Mouse (Mus musculus) megakaryocyte progenitor cell, adult 5-6 weeks (primary cell): ENCODE measurements around the gene Saal1. TPM values are rescaled to one million over a fixed set of nuclear protein-coding genes. Genes with fewer than 3 reads are reported as not detected.

Source experiments
- total RNA-seq, 2 experiments: library from RNA; stranded (forward) in 1 of 2; stranded (reverse) in 1 of 2; fragments of 157-497, 149-512 nt in 1 of 2; fragments of 200-1000 nt in 1 of 2; gene quantifications; 2 replicates each; pipeline versions ENCODE4 v1.2.3 to v1.2.4; 2015 to 2017

The Saal1 gene
- total RNA-seq, 2 experiments from 2014 or later, result 15.5 to 20.7 TPM

Other genes starting within 250 kb of the Saal1 start
- gene Sergef, start 70.9 kb downstream of the Saal1 start, total RNA-seq (2015), result 4.0 and 6.6 TPM in 2 replicates
- 8.1 and 10.8 TPM in 2 replicates for gene Sergef, start 70.9 kb downstream of the Saal1 start, total RNA-seq (2017)
- not detected in 2 replicates for gene Tph1, start 38.1 kb downstream of the Saal1 start, total RNA-seq (2015)
- gene Tph1, start 38.1 kb downstream of the Saal1 start, total RNA-seq (2017), result not detected in 2 replicates
- 1.9 TPM in 1 of 2 replicates, not detected in the other for gene Saa3, start 5.0 kb upstream of the Saal1 start, total RNA-seq (2015)
- 2.0 TPM in 1 of 2 replicates, not detected in the other for gene Saa3, start 5.0 kb upstream of the Saal1 start, total RNA-seq (2017)
- gene Saa4, start 21.9 kb upstream of the Saal1 start, total RNA-seq (2015), result not detected in 2 replicates
- gene Saa4, start 21.9 kb upstream of the Saal1 start, total RNA-seq (2017), result not detected in 2 replicates
- gene Saa1, start 32.3 kb upstream of the Saal1 start, total RNA-seq (2015), result not detected in 2 replicates
- not detected in 2 replicates for gene Saa1, start 32.3 kb upstream of the Saal1 start, total RNA-seq (2017)
- not detected in 2 replicates for gene Saa2, start 41.1 kb upstream of the Saal1 start, total RNA-seq (2015)
- not detected in 2 replicates for gene Saa2, start 41.1 kb upstream of the Saal1 start, total RNA-seq (2017)
- gene Hps5, start 85.4 kb upstream of the Saal1 start, total RNA-seq (2015), result 13.5 and 17.5 TPM in 2 replicates
- 25.5 and 29.0 TPM in 2 replicates for gene Hps5, start 85.4 kb upstream of the Saal1 start, total RNA-seq (2017)
- 54.7 and 58.1 TPM in 2 replicates for gene Gtf2h1, start 85.4 kb upstream of the Saal1 start, total RNA-seq (2015)
- 82.4 and 105 TPM in 2 replicates for gene Gtf2h1, start 85.4 kb upstream of the Saal1 start, total RNA-seq (2017)
- 597 and 639 TPM in 2 replicates for gene Ldha, start 130.8 kb upstream of the Saal1 start, total RNA-seq (2015)
- gene Ldha, start 130.8 kb upstream of the Saal1 start, total RNA-seq (2017), result 442 and 446 TPM in 2 replicates
- gene Ldhc, start 150.5 kb upstream of the Saal1 start, total RNA-seq (2015), result 0.44 and 0.49 TPM in 2 replicates
- 1.3 TPM in 1 of 2 replicates, not detected in the other for gene Ldhc, start 150.5 kb upstream of the Saal1 start, total RNA-seq (2017)
- gene Tsg101, start 209.3 kb upstream of the Saal1 start, total RNA-seq (2015), result 97.5 and 107 TPM in 2 replicates
- 40.1 and 43.1 TPM in 2 replicates for gene Tsg101, start 209.3 kb upstream of the Saal1 start, total RNA-seq (2017)
- 15.5 and 19.6 TPM in 2 replicates for gene Uevld, start 247.8 kb upstream of the Saal1 start, total RNA-seq (2015)
- 11.1 and 11.9 TPM in 2 replicates for gene Uevld, start 247.8 kb upstream of the Saal1 start, total RNA-seq (2017)